Mouse (Mus musculus) bone marrow, adult 2 months (tissue): ENCODE measurements around the gene 1700025G04Rik. TPM values are rescaled to one million over a fixed set of nuclear protein-coding genes. Genes with fewer than 3 reads are reported as not detected.

Experiments
- H3K27ac ChIP-seq: fragments of 200-500 bp; 2 replicates; pipeline ENCODE4 v1.5.1; 2012; ENCODE audit warnings: low read depth, mild to moderate bottlenecking, control low read depth, inconsistent platforms, low read length; ENCODE audit not compliant: control insufficient read depth, poor library complexity, insufficient read depth
- H3K4me1 ChIP-seq: fragments of 200-500 bp; 2 replicates; pipeline ENCODE4 v1.6.1; 2011; ENCODE audit warnings: low read length; ENCODE audit not compliant: control insufficient read depth, insufficient read depth
- H3K4me3 ChIP-seq: fragments of 200-500 bp; replicated peaks from 2 replicates; pipeline ENCODE3; 2011; ENCODE audit warnings: mild to moderate bottlenecking, low read depth, low read length, control low read depth; ENCODE audit not compliant: control insufficient read depth
- CTCF ChIP-seq: fragments of 200-500 bp; IDR thresholded peaks from 2 replicates; pipeline ENCODE4 v1.5.1; 2011; ENCODE audit warnings: low read length, control low read depth; ENCODE audit not compliant: control insufficient read depth, insufficient read depth
- POLR2A ChIP-seq: fragments of 200-500 bp; IDR thresholded peaks from 2 replicates; pipeline ENCODE4 v1.6.1; 2011; ENCODE audit warnings: low read depth, mild to moderate bottlenecking, control low read depth, low read length, borderline replicate concordance; ENCODE audit not compliant: control insufficient read depth
- WGBS: fragments of 180-500 bp; shearing (Covaris S2); methylation state at CpG from one replicate; pipeline ENCODE4 v1.1.7; 2018; 5-methylcytosine and 5-hydroxymethylcytosine counted together
- polyA plus RNA-seq: library from polyadenylated mRNA; stranded (reverse); fragments of >200 nt; gene quantifications from 2 replicates; pipeline ENCODE4 v1.2.4, GENCODE M21; 2011; ENCODE audit warnings: low replicate concordance; ENCODE audit not compliant: missing spikeins, insufficient read depth, insufficient read length

1700025G04Rik gene
- 0.92 and 1.8 TPM in 2 replicates for polyA plus RNA-seq

DNA sequence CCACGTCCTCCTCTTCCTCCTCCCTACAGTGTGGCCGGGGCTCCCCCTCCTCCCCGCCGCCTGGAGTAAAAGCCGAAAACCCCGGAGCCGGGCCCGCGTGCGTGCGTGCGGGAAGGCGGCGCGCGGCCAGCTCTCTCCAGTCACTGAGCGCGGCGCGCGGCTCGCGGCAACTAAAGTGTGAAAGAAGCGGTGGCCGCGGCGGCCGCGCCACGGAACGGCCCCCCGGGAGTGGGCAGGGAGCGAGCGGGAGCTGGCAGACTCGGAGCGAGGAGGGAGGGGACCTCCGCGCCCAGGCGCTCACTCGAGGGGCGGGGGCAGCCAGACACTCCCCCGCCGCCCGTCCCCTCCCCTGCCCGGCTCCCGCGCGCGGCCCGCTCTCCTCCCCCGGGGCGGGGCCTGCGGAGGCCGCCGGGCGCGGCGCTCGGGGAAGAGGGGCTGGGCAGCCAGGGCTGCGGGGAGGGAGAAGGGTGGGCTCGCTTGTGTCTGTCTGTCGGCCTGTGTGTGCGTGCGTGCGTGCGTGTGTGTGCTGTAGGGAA, at the start of gene 1700025G04Rik:
1700025G04Rik (minus strand) TSS at position 108 of the 536 bp plus-strand sequence.
- H3K27ac ChIP-seq: peak within 1 kb of the TSS; percentile 53; the same call in 1 of the 2 replicates
- WGBS: under 1% methylated on average over 60 of the region's 66 CpGs
- TF ChIP-seq POLR2A (0 out of 2 replicates have a peak, but pooled peaks have one; percentile 6), CTCF (no peak)
- H3K4me1 ChIP-seq: no peaks in the 10 kb centered on the region
- H3K4me3 ChIP-seq: peak within 1 kb of the TSS; percentile 76

DNA sequence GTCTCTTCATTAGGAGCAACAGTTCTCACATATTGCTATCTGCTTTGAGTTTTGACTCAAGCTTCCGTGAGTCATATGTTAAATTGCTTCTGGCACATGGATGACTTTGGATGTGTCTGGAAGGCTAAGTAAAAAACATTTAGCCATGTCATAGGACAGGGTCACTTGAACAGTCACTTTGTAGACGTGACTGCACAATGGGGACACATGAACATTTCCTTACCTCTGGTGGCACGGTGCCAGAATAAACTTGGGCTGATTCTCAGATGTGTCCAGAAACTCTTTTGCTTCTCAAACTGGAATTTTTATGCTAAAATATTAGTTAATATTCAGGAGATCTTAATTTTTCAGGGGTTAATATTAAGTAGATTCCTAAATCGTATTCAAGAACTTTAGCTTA, 49.6 kb upstream of the 1700025G04Rik start:
- TF ChIP-seq POLR2A (no peak), CTCF (no peak)
- Histone ChIP-seq H3K4me3 (no peak overlapping the region), H3K27ac (no peak overlapping the region), H3K4me1 (no peaks in the 10 kb centered on the region)
- 76% methylated on average over 4 of the region's 4 CpGs for WGBS

DNA sequence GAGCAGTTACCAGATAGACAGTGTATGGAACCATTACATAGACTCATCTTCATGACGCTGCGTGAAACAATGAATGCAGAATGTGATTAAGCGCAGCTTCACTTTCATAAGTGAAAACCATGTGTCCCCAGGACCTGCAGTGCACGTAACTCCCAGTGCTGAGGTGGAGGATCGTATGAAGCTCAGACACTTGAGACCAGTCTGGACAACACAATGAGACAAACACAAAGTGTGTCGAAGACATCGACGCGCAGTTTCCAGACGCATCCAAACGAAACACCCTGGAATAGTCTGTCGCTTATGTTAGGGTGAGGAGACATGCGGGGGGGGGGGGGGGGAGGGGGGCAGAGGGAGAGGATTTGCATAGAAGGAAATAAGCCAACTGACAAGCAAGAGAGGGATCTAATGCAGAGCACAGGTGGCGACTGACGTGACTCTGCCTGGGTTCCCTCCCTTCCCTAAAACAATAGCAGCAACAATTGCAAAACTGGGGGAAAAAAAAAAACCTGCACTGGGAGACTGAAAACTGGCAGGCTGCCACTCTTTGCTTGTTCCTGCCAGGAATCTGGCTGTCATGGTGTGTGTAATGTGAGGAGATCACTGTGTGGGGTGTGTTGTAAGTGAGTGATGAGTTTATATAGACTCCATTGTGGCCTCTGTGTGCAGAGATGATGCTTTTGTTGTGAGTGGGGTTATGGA, 40.3 kb upstream of the 1700025G04Rik start:
- WGBS: 81% methylated on average over 15 of the region's 15 CpGs
- no peak overlapping the region for H3K4me3 ChIP-seq
- TF ChIP-seq CTCF (no peak), POLR2A (no peak)

DNA sequence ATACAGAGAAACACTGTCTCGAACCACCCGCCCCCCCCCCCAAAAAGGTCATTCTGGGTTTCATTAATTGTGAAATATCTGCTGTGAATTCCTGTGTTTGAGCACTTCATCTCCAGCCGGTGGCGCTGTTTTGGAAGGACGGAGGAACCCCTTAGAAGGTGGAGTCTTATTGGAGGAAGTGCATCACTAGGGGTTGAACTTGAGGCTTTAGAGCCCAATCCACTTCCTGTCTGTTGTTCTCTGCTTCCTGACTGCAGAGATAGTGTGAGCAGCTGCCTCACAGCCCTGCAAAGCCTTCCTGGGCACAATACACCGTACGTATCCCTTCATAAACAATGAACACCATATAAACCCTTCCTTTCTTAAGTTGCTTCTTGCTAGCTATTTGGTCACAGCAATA, 35.5 kb upstream of the 1700025G04Rik start:
- TF ChIP-seq POLR2A (no peak), CTCF (no peak)
- Histone ChIP-seq H3K27ac (no peak overlapping the region), H3K4me3 (no peak overlapping the region), H3K4me1 (no peaks in the 10 kb centered on the region)
- 82% methylated on average over 7 of the region's 7 CpGs for WGBS

More for the DNA sequence above, 40.3 kb upstream of the 1700025G04Rik start:
- no peak overlapping the region for H3K27ac ChIP-seq
- no peaks in the 10 kb centered on the region for H3K4me1 ChIP-seq

DNA sequence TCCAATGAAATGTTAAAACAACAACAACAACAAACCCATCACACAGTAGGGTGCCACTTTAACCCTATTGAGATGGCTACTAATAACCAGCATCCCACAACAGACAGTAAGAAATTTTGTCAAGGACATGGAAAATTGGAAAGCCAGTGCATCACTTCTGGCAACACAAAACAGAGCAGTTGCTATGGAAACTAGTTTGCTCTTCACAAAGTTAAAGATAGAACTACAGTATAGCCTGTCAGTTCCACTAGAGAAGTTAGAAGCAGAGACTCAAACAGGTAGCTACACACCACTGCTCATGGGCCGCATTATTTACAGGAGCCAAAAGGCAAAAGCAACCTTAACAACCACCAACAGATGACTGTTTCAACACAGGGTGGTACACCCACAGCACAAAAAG, 20.2 kb upstream of the 1700025G04Rik start:
- WGBS: 84% methylated on average over 1 of the region's 1 CpGs
- H3K4me3 ChIP-seq: no peak overlapping the region
- no peaks in the 10 kb centered on the region for H3K4me1 ChIP-seq
- no peak for TF ChIP-seq CTCF
- TF ChIP-seq POLR2A: no peak
- H3K27ac ChIP-seq: no peak overlapping the region

DNA sequence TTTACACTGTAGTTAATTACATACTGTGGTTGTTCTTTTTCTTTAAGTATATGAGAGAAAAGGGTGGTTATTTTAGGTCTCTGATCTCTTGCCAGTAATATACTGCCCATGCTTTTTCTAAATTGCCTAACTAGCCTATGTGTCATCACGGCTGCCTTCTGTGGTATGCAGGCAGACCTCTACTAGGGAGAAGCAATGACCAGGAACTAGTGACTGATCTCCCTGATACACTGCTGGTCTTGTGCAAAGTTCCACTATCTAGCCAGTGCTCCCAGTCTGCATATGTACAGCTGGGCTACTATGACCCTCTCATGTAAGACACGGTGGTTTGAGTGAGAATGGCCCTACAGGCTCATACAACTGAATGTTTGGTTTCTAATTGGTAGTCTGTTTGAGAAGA, 16.2 kb upstream of the 1700025G04Rik start:
- Histone ChIP-seq H3K4me1 (no peaks in the 10 kb centered on the region), H3K4me3 (no peak overlapping the region), H3K27ac (no peak overlapping the region)
- WGBS: 61% methylated on average over 2 of the region's 2 CpGs
- TF ChIP-seq POLR2A (no peak), CTCF (no peak)

DNA sequence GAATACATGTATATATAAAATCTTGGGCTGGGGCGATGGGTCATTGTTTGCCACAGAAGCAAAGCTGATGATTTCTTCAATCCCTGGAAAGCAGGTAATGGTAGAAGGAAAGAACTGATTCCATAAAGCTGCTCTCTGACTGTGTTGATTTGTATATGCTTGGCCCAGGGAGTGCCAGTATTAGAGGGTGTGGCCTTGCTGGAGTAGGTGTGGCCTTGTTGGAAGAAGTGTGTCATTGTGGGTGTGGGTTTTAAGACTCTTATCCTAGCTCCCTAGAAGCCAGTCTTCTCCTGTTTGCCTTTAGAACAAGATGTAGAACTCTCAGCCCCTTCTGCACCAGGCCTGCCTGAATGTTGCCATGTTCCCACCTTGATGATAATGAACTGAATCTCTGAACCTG, 15.3 kb upstream of the 1700025G04Rik start:
- Histone ChIP-seq H3K4me3 (no peak overlapping the region), H3K4me1 (no peaks in the 10 kb centered on the region), H3K27ac (no peak overlapping the region)
- no peak for TF ChIP-seq POLR2A
- TF ChIP-seq CTCF: no peak
- 92% methylated on average over 1 of the region's 1 CpGs for WGBS

DNA sequence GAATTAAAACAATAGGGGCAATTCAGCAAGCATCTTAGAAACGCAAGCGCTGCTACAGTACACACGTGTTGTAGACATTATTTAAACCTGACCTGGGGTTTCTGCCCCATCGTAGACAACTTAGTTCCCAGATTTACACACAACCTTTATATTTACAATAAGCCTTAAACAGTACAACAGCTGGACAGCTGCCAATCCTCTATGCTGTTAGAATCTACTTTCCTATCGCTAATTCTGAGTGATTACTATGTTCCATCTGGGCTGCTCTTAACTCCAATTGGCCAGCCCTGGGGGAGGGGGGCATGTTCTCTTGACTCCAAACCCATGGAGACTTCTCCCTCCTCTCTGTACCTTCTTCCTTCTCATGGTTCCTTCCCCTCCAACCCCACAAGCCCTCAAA, 11.8 kb upstream of the 1700025G04Rik start:
- 79% methylated on average over 5 of the region's 5 CpGs for WGBS
- H3K27ac ChIP-seq: no peak overlapping the region
- H3K4me1 ChIP-seq: no peaks in the 10 kb centered on the region
- TF ChIP-seq POLR2A (no peak), CTCF (no peak)
- H3K4me3 ChIP-seq: no peak overlapping the region

DNA sequence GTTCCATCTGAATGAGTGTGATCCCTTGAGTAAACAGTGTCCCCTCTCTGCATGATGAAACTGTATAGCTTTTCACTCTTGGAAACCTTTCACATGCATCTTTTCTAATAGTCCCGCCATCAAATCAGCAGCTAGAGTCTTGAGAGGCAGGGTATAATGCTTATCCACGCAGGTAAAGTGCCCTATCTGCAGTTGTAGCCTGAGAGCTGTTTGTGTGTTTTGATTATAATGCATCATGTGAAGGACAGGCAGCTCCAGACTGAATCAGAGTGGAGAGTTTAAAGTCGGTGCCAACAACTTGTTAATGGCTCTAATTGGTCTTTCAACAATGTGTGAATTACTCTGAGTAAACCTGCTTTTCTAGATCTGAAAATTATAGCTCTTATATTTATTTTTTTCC, 6.1 kb upstream of the 1700025G04Rik start:
- 69% methylated on average over 3 of the region's 3 CpGs for WGBS

More for the DNA sequence above, 6.1 kb upstream of the 1700025G04Rik start:
- H3K4me3 ChIP-seq: no peak overlapping the region
- no peaks in the 10 kb centered on the region for H3K4me1 ChIP-seq
- TF ChIP-seq CTCF (no peak), POLR2A (no peak)
- no peak overlapping the region for H3K27ac ChIP-seq
